Mouse (Mus musculus): ENCODE results near the gene Nae1. TPM values are rescaled to one million over a fixed set of nuclear protein-coding genes. Genes with fewer than 3 reads are reported as not detected.

Nae1 gene
- polyA plus RNA-seq, 1 experiment from 2014 or later: 62.8 TPM

GRCm38 (mm10) chr8:104533551-104533950, 886 bp downstream of the Nae1 start:
- no peak for DNase-seq (ENCODE audit: low spot score)

DNA sequence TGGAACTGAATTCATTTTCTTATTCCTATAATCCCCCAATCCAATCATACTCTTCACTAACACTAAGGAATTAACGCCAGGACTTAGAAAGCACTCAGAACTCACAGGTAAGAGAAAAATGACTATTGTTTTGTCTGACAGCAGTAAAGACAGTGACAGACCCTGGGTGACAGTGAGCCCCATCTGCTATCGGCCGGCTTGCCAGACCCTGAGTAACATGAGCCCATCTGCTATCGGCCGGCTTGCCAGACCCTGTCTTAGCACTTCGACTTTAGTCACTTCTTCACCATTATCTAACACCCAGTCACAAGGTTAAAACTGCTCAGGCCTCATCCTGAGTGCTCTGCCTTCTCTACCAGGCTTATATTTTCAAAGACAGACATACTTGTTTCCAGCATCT, 4.8 kb downstream of the Nae1 start:
- DNase-seq (ENCODE audit: low spot score): no peak

GRCm38 (mm10) chr8:104517872-104518271, 16.6 kb downstream of the Nae1 start:
- no peak for DNase-seq (ENCODE audit: low spot score)

GRCm38 (mm10) chr8:104510134-104510533, 24.3 kb downstream of the Nae1 start:
- DNase-seq (ENCODE audit: low spot score): no peak

- DNase-seq (ENCODE audit: low spot score): peak; percentile 50
These were observed 25.1 kb downstream of the Nae1 start, which contains the start of gene Terb1 for GRCm38 (mm10) chr8:104509061-104510006. Gene Terb1 (minus strand): TSS chr8:104509910.

DNA sequence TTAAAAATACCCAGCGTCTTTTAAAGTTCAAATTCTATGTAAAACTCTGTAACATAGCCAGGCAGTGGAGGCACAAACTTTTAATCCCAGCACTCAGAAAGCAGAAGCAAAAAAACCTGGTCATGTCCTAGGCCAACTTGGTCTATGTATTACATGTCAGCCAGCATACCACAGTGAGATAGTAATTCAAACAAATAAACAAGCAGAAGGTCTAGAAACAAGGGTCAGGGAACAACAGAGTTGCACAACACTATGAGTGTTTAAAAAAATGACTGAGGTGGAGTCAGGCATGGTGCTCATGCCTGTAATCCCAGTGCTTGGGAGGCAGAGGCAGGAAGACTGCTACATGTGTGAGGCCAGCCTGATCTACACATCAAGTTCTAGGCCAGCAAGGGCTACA, 55.3 kb downstream of the Nae1 start:
- no peak for DNase-seq (ENCODE audit: low spot score)

DNA sequence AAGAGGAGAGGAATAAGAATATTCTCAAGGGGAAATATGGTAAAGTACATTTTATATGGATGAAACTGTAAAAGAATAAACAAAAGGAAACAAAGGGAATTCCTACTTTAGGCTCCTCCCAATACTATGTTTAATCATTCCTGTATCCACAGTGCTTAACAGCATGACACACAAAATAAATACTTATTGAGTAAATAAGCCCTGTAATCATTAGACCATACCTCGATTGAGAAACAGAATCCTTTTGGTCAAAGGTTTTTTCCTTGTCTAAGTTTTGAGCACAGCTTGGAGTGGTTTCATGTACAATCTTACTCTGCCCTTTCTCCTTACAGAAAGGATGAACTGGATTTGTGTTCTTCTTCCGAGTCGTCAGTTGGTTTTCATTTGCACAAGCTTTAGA, 62.0 kb downstream of the Nae1 start:
- no peak for DNase-seq (ENCODE audit: low spot score)

- DNase-seq (ENCODE audit: low spot score): no peak
These were observed 67.0 kb downstream of the Nae1 start for GRCm38 (mm10) chr8:104467463-104467862.

Other genes with a start within 250 kb of the Nae1 start
- not detected in 2 replicates for gene Cmtm2a, start 241.5 kb downstream of the Nae1 start, polyA plus RNA-seq (2015; fragmentation: Nextera tagmentation; extraction: Ambion mirVana)
- gene Gm45711, start 224.6 kb downstream of the Nae1 start, polyA plus RNA-seq (2015; fragmentation: Nextera tagmentation; extraction: Ambion mirVana): not detected in 2 replicates
- gene Cmtm1, start 224.5 kb downstream of the Nae1 start, polyA plus RNA-seq (2015; fragmentation: Nextera tagmentation; extraction: Ambion mirVana): not detected in 2 replicates
- not detected in 2 replicates for gene Gm11020, start 213.1 kb downstream of the Nae1 start, polyA plus RNA-seq (2015; fragmentation: Nextera tagmentation; extraction: Ambion mirVana)
- gene Cmtm2b, start 212.4 kb downstream of the Nae1 start, polyA plus RNA-seq (2015; fragmentation: Nextera tagmentation; extraction: Ambion mirVana): not detected in 2 replicates
- gene Cmtm3, start 195.2 kb downstream of the Nae1 start, polyA plus RNA-seq (2015; fragmentation: Nextera tagmentation; extraction: Ambion mirVana): 31.5 and 32.3 TPM in 2 replicates
- gene Cmtm4, start 138.8 kb downstream of the Nae1 start, polyA plus RNA-seq (2015; fragmentation: Nextera tagmentation; extraction: Ambion mirVana): 0.73 and 0.86 TPM in 2 replicates
- 23.6 and 27.0 TPM in 2 replicates for gene Dync1li2, start 91.6 kb downstream of the Nae1 start, polyA plus RNA-seq (2015; fragmentation: Nextera tagmentation; extraction: Ambion mirVana)
- 0.14 and 0.27 TPM in 2 replicates for gene Terb1, start 24.7 kb downstream of the Nae1 start, polyA plus RNA-seq (2015; fragmentation: Nextera tagmentation; extraction: Ambion mirVana)
- gene Car7, start 52 bp upstream of the Nae1 start, polyA plus RNA-seq (2015; fragmentation: Nextera tagmentation; extraction: Ambion mirVana): 1.6 and 2.2 TPM in 2 replicates
- gene Pdp2, start 56.8 kb upstream of the Nae1 start, polyA plus RNA-seq (2015; fragmentation: Nextera tagmentation; extraction: Ambion mirVana): 11.7 and 12.3 TPM in 2 replicates
- 0.17 and 0.23 TPM in 2 replicates for gene Cdh16, start 89.8 kb upstream of the Nae1 start, polyA plus RNA-seq (2015; fragmentation: Nextera tagmentation; extraction: Ambion mirVana)
- gene Rrad, start 96.7 kb upstream of the Nae1 start, polyA plus RNA-seq (2015; fragmentation: Nextera tagmentation; extraction: Ambion mirVana): 12.1 and 13.3 TPM in 2 replicates
- gene Ciao2b, start 107.3 kb upstream of the Nae1 start, polyA plus RNA-seq (2015; fragmentation: Nextera tagmentation; extraction: Ambion mirVana): 106 and 115 TPM in 2 replicates
- 0.12 and 0.15 TPM in 2 replicates for gene Ces2a, start 199.4 kb upstream of the Nae1 start, polyA plus RNA-seq (2015; fragmentation: Nextera tagmentation; extraction: Ambion mirVana)

Data from thymus, postnatal 0 days (tissue).